Mouse (Mus musculus): Measurements from ENCODE around the gene Dohh. TPM values are rescaled to one million over a fixed set of nuclear protein-coding genes. Genes with fewer than 3 reads are reported as not detected.

Dohh gene
- polyA plus RNA-seq (2017; shearing (Covaris generic)), result 41.2 TPM

GRCm38 (mm10) chr10:81383802-81384604 lies at the start of gene Dohh, which contains the start of gene Gm48551:
Dohh (plus strand) TSS chr10:81384428.
Gm48551 (plus strand) TSS chr10:81384466.

GRCm38 (mm10) chr10:81342686-81343505 lies 41.3 kb upstream of the Dohh start, which contains the start of gene Gipc3:
Gipc3 (minus strand) TSS chr10:81343266.

DNA sequence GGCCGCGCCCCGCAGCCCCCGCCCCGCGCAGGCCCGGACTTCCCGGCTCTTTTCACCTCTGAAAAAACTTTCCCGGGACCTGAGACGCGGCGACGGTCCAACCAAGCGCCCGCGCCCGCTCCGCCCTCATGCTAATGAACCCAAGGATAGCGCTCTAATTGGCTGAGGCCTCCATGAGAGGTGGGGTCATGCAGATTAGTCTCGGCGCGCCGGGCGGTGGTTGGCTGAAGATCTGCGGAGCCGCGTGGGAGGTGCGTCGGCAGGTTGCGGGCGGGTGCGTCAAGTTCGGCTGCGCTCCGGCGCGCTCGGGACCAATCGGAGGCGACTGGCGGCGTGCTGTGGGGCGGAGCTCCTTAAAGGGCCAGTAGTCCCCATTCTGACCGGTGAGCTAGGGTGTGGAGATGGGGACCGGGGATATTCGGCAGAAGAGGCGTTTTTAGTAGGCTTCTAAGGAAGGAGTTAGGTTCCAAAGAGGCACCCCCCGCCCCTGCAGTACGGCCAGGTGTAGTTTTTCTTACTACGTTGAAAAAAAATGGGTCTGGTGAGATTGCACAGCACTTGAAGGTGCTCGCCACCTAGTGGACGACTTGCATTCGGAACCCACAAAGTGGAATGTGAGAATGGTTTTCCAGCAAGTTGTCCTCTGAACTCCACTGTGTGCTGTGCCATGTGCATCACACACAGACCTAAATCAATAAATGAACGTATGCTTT lies 33.7 kb upstream of the Dohh start, which contains the start of gene Hmg20b:
Hmg20b (minus strand) TSS at position 130 of the 713 bp plus-strand sequence.

GRCm38 (mm10) chr10:81356991-81357844 lies 27.0 kb upstream of the Dohh start, which contains the start of gene Mfsd12:
Mfsd12 (plus strand) TSS chr10:81357491.

GRCm38 (mm10) chr10:81365672-81366476 lies 18.4 kb upstream of the Dohh start, which contains the start of gene 4930404N11Rik:
4930404N11Rik (minus strand) TSS chr10:81365816.

DNA sequence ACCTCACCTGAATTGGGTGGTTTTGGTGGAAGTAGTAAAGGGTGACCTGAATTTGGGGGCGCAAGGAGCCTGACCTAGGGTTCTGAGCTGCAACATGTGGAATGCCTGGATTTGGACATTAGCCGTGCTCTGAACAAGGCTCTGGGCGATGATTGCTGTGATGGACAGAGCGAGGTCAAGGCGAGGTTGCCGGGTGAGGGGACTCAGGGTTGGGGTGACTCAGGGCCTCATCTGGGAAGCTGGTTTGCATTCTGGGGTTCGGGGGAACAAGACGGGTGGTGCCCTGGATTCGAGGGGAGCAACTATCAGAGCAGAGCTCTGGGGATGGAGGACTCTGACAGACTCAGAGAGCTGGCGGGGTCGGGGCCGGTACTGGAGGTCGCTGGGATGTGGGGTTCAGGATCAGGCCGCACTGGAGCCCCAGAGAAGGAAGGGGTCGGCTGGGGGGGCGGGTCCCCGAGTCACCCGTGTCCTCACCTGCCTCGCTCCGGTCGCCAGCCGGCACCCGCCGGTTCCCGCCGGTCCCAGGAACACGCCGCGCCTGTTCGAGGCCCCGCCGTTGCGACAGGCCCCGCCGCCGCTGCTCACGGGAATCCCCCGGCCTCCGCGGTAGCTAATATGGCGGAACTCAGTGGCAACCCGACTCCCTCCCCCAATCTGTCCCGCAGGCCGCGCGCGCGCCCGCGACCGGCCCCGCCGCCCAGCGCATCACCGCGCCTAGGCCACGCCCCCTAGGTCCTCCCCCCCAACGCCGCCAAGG lies 6.3 kb upstream of the Dohh start, which contains the start of gene Fzr1:
Fzr1 (minus strand) TSS at position 724 of the 760 bp plus-strand sequence.

DNA sequence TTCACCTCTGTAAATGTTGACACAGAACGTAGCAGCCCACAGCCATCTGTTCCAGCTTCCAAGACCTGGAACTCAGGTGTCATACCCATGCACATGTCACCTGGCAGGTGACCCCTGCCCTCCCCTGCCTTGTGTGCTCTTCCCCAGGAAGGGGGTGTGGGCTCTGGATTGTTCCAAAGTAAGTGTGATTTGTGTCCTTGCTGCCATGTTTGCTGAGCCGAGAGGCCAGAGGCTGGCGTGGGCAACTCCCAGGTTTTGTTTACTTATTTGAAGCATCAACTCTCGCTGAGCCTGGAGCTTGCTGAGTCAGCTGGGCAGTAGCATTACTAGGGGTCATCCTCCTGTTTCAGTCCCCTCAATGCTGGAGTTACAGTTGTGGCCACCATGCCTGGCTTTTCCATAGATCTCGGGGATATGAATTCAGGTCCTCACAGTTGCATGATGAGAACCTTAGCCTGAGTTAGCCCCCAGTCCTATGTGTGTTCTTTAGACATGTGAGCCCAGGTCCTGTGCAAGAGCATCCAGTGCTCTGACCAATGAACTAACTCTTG lies 4.4 kb downstream of the Dohh start, which contains the start of gene Gm48552:
Gm48552 (plus strand) TSS at position 501 of the 551 bp plus-strand sequence.

DNA sequence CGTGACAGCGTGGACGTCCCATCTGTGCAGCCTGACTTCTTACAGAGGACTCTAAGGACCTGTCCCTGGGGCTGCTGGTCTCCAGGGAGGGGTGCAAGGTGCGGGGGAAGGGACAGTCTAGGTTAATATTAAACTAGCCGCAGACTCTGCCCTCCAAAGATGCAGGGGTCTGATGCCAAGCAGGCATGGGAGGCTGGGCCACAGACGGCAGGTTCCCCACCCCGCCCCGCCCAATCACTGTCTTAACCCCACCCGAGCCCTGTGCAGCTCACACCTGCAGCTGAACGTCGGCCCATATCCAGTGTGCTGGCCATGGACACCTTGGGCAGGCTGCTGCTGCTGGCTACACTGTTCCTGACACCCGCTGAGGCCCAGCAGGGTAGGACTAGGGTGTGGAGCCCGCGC lies 8.6 kb downstream of the Dohh start, which contains the start of gene Smim24:
Smim24 (plus strand) TSS at position 271 of the 405 bp plus-strand sequence.

Other genes with a start within 250 kb of the Dohh start
- 74.9 TPM for gene Zbtb7a, start 249.2 kb upstream of the Dohh start, polyA plus RNA-seq (2017; shearing (Covaris generic))
- gene Pias4, start 216.5 kb upstream of the Dohh start, polyA plus RNA-seq (2017; shearing (Covaris generic)), result 39.4 TPM
- gene Eef2, start 207.8 kb upstream of the Dohh start, polyA plus RNA-seq (2017; shearing (Covaris generic)), result 872 TPM
- 90.2 TPM for gene Dapk3, start 201.4 kb upstream of the Dohh start, polyA plus RNA-seq (2017; shearing (Covaris generic))
- 0.70 TPM for gene 4930442H23Rik, start 200.6 kb upstream of the Dohh start, polyA plus RNA-seq (2017; shearing (Covaris generic))
- gene Nmrk2, start 182.4 kb upstream of the Dohh start, polyA plus RNA-seq (2017; shearing (Covaris generic)), result 0.21 TPM
- gene Atcay, start 153.6 kb upstream of the Dohh start, polyA plus RNA-seq (2017; shearing (Covaris generic)), result 5.9 TPM
- 5.5 TPM for gene Zfr2, start 151.3 kb upstream of the Dohh start, polyA plus RNA-seq (2017; shearing (Covaris generic))
- 59.6 TPM for gene Matk, start 131.5 kb upstream of the Dohh start, polyA plus RNA-seq (2017; shearing (Covaris generic))
- gene Mrpl54, start 117.5 kb upstream of the Dohh start, polyA plus RNA-seq (2017; shearing (Covaris generic)), result 146 TPM
- 40.4 TPM for gene Apba3, start 117.5 kb upstream of the Dohh start, polyA plus RNA-seq (2017; shearing (Covaris generic))
- gene Tjp3, start 92.8 kb upstream of the Dohh start, polyA plus RNA-seq (2017; shearing (Covaris generic)), result 10.0 TPM
- gene Pip5k1c, start 91.5 kb upstream of the Dohh start, polyA plus RNA-seq (2017; shearing (Covaris generic)), result 81.0 TPM
- 42.4 TPM for gene Cactin, start 63.3 kb upstream of the Dohh start, polyA plus RNA-seq (2017; shearing (Covaris generic))
- 14.6 TPM for gene Tbxa2r, start 55.7 kb upstream of the Dohh start, polyA plus RNA-seq (2017; shearing (Covaris generic))
- gene Gipc3, start 41.2 kb upstream of the Dohh start, polyA plus RNA-seq (2017; shearing (Covaris generic)), result not detected
- gene Hmg20b, start 33.9 kb upstream of the Dohh start, polyA plus RNA-seq (2017; shearing (Covaris generic)), result 27.3 TPM
- gene Mfsd12, start 26.9 kb upstream of the Dohh start, polyA plus RNA-seq (2017; shearing (Covaris generic)), result 3.1 TPM
- not detected for gene 4930404N11Rik, start 18.6 kb upstream of the Dohh start, polyA plus RNA-seq (2017; shearing (Covaris generic))
- gene Fzr1, start 5.9 kb upstream of the Dohh start, polyA plus RNA-seq (2017; shearing (Covaris generic)), result 46.9 TPM
- 1.6 TPM for gene Gm48551, start within 50 bp of the Dohh start, polyA plus RNA-seq (2017; shearing (Covaris generic))
- 1.6 TPM for gene Gm48552, start 4.6 kb downstream of the Dohh start, polyA plus RNA-seq (2017; shearing (Covaris generic))
- 1.1 TPM for gene Smim24, start 8.6 kb downstream of the Dohh start, polyA plus RNA-seq (2017; shearing (Covaris generic))
- 17.9 TPM for gene Nfic, start 71.2 kb downstream of the Dohh start, polyA plus RNA-seq (2017; shearing (Covaris generic))
- not detected for gene Celf5, start 98.3 kb downstream of the Dohh start, polyA plus RNA-seq (2017; shearing (Covaris generic))
- 104 TPM for gene Ncln, start 112.0 kb downstream of the Dohh start, polyA plus RNA-seq (2017; shearing (Covaris generic))
- 64.0 TPM for gene S1pr4, start 115.7 kb downstream of the Dohh start, polyA plus RNA-seq (2017; shearing (Covaris generic))
- gene Gna15, start 139.8 kb downstream of the Dohh start, polyA plus RNA-seq (2017; shearing (Covaris generic)), result 89.2 TPM
- gene Gna11, start 160.8 kb downstream of the Dohh start, polyA plus RNA-seq (2017; shearing (Covaris generic)), result 9.8 TPM
- 893 TPM for gene Aes, start 175.1 kb downstream of the Dohh start, polyA plus RNA-seq (2017; shearing (Covaris generic))
- 1.2 TPM for gene Tle2, start 190.1 kb downstream of the Dohh start, polyA plus RNA-seq (2017; shearing (Covaris generic))
- 1.5 TPM for gene Tle6, start 216.6 kb downstream of the Dohh start, polyA plus RNA-seq (2017; shearing (Covaris generic))
- gene BC025920, start 221.8 kb downstream of the Dohh start, polyA plus RNA-seq (2017; shearing (Covaris generic)), result 2.0 TPM
- gene Sirt6, start 243.4 kb downstream of the Dohh start, polyA plus RNA-seq (2017; shearing (Covaris generic)), result 7.3 TPM
- gene Ankrd24, start 244.1 kb downstream of the Dohh start, polyA plus RNA-seq (2017; shearing (Covaris generic)), result 2.4 TPM